Mouse (Mus musculus) kidney, adult 18-20 months (tissue): ENCODE data around the gene Slco1a4.
A peak's percentile ranks its signal among the peaks of the same experiment; 100 is the strongest.
"Not testable (repeated sequence)": the region's sequence is repeated elsewhere in the genome, so short reads cannot be mapped to it uniquely, and the experiment has no call there.

Experiments used
- DNase-seq: peaks from one replicate; pipeline ENCODE4 v3.0.0; 2021

Gene Slco1a4

GRCm38 (mm10) chr6:141856085-141856484 is at the start of gene Slco1a4:
Gene Slco1a4, minus strand, starts transcription at chr6:141856199.
- no peak for DNase-seq

- no peak for DNase-seq
Observed at GRCm38 (mm10) chr6:141898197-141898596, 42.2 kb upstream of the Slco1a4 start.

GRCm38 (mm10) chr6:141889723-141890122 is 33.7 kb upstream of the Slco1a4 start:
- DNase-seq = no peak

DNA sequence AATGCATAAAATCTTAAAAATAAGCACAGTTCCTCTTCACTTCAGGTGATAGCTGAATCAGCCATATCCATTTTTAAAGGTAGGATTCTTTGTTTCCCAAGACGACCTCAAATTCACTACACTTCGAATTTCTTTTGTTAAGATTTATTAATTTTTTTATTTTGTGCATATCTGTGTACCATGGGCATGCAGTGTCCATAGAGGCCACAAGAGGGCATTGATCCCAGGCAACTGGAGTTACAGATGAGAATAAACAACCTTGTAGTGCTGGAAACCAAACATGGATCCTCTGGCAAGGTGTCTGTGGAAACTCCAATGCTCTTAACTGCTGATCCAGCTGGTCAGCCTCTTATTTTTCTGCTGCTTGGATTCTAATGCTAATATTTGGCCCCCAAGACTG is 32.2 kb upstream of the Slco1a4 start:
- no peak for DNase-seq

DNA sequence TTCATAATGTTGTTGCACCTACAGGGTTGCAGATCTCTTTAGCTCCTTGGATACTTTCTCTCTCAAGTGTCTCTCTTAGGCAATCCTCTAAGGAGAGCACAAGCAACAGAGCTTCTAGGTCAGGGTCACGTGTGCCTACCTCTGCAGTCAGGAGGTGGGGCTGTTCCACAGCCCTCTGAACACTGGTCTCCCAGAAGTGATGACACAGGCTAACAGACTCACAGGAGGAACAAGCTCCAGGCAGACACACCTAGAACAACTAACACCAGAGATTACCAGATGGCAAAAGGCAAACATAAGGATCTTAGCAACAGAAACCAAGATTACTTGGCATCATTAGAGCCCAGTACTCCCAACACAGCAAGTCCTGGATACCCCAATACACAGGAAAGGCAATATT is 26.6 kb upstream of the Slco1a4 start:
- DNase-seq = no peak

DNA sequence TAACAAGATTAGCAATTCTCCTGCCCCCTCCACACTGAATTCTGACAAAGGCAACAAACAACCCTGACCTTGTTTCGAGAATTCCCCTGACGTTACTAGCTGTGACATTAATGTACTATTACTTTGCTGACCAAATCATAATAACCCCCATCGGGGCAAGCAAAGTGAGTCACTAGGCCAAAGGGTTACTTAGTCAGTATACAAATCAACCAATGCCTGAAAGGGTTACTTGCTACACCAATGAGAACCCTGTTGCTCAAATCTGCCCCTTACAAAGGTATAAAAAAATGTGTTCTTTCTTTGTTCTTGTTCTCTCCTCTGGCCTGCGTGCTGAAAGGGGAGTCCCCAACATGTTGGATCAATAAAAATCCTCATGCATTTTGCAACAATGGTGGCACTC is 19.7 kb upstream of the Slco1a4 start:
- not testable (repeated sequence) for DNase-seq

- no peak for DNase-seq
Observed at GRCm38 (mm10) chr6:141871711-141872110, 15.7 kb upstream of the Slco1a4 start.

DNA sequence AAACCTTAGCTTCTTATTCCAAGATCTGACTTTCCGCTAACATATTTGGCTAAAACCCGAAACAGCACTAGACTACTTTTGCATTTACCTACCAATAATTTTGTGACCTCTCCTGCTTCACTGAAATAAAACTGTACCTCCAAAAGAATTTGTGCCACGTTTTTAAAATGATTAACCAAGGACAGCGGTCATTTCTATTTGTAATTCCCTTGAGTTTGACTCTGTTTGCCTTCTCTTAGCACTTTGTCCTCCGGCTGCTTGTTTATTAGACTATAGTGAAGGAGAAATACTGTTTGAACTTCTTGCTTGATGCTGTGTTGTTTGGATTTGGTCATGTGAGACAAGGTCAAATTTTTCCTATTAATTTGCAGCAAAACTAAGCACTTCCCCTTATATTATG is 12.7 kb upstream of the Slco1a4 start:
- DNase-seq = no peak

DNA sequence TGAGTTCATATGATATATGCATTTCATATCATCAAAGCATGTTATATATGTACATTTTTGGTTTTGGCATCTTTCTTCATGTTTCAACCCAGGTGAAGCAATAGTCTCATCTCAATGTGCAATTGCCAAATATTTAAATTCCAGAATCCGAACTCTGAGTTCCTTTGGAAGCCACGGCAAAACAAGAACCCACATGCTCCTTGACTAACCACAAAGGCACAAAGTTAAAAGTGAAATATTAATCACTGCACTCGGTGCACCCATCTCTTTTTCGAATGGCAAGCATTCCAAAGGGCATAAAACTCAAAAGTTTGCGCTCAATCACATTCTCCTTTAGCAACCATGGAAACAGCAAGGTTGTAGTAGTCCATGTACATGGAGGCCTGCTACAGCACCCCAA is 10.0 kb upstream of the Slco1a4 start:
- no peak for DNase-seq

- DNase-seq = no peak
Observed at GRCm38 (mm10) chr6:141857735-141858531, 1.9 kb upstream of the Slco1a4 start.

- no peak for DNase-seq
Observed at GRCm38 (mm10) chr6:141853616-141854015, 2.4 kb downstream of the Slco1a4 start.

GRCm38 (mm10) chr6:141849051-141849450 is 6.9 kb downstream of the Slco1a4 start:
- no peak for DNase-seq

GRCm38 (mm10) chr6:141797837-141798236 is 58.2 kb downstream of the Slco1a4 start:
- peak; percentile 21 for DNase-seq

DNA sequence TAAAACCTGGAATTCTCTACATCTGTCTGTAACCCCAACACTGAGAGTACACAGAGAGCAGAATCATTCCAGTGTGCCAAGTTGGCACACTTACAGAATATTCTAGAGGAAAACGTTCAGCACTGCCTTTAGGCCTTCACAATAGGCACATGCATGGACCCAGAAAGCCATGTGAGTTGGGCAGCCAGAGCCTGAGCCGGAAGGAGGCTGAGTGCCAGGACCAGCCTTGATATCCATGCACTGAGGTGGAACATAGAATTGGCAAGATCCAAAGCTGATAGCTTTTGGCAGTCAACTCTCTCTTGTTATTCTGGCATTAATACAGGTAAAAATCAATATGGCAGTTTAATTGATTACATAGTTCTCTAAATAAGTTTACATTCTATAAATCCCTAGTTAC is 81.5 kb downstream of the Slco1a4 start:
- no peak for DNase-seq

- no peak for DNase-seq
Observed at GRCm38 (mm10) chr6:141773710-141774109, 82.3 kb downstream of the Slco1a4 start, which contains the start of gene Gm5724. Gene Gm5724, minus strand, starts transcription at chr6:141773810.
